Mouse (Mus musculus) heart, embryonic 10.5 days (tissue): ENCODE measurements around the gene Def6. TPM values are rescaled to one million over a fixed set of nuclear protein-coding genes. Genes with fewer than 3 reads are reported as not detected.
A peak's percentile ranks its signal among the peaks of the same experiment; 100 is the strongest.

Source experiments
- DNase-seq: peaks from one replicate; pipeline ENCODE4 v3.0.0-alpha.2; 2017; ENCODE audit warnings: low spot score
- H3K27ac ChIP-seq: fragments of 300-500 bp; sonication (generic); 2 replicates; pipeline ENCODE4 v1.5.1; 2016; ENCODE audit warnings: mild to moderate bottlenecking
- H3K27me3 ChIP-seq: fragments of 300-500 bp; sonication (generic); 2 replicates; pipeline ENCODE4 v1.6.1; 2016; ENCODE audit warnings: mild to moderate bottlenecking; ENCODE audit not compliant: poor library complexity, insufficient read depth, severe bottlenecking
- H3K36me3 ChIP-seq: fragments of 300-500 bp; sonication (generic); 2 replicates; pipeline ENCODE4 v1.6.1; 2016; ENCODE audit warnings: mild to moderate bottlenecking, moderate library complexity
- H3K4me1 ChIP-seq: fragments of 300-500 bp; sonication (generic); 2 replicates; pipeline ENCODE4 v1.6.1; 2016; ENCODE audit warnings: mild to moderate bottlenecking
- H3K4me3 ChIP-seq: fragments of 300-500 bp; sonication (generic); 2 replicates; pipeline ENCODE4 v1.5.1; 2016; ENCODE audit warnings: mild to moderate bottlenecking, moderate library complexity
- H3K9me3 ChIP-seq: fragments of 300-500 bp; sonication (generic); 2 replicates; pipeline ENCODE4 v1.6.1; 2016; ENCODE audit warnings: mild to moderate bottlenecking, moderate library complexity
- WGBS: fragments of 180-500 bp; shearing (Covaris S2); methylation state at CpG from one replicate; pipeline ENCODE4 v1.1.7; 2016; 5-methylcytosine and 5-hydroxymethylcytosine counted together
- polyA plus RNA-seq: library from polyadenylated mRNA; unstranded; fragments of >200 nt; fragmentation: Nextera tagmentation; extraction: Ambion mirVana; gene quantifications from 2 replicates; pipeline ENCODE4 v1.2.1, GENCODE M21; 2016

Gene Def6
- polyA plus RNA-seq, 1 experiment from 2014 or later, result 5.2 TPM

DNA sequence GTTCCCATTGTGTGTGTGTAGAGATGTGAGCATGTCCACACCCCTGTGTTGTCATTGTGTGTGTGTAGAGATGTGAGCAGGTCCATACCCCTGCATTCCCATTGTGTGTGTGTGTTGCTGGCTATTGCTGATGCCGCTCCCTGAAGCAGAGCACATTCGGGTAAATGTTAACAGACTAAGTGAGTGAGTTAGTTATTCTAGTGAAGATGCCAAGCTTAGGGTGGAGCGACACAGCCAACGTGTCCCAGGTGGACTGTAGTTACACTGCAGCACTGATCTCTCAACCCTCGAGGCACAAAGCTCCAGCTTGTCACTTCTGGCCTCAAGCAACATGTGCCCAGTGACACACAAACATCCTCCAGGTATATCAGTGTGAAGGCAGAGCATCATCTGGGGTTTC lies 19.3 kb upstream of the Def6 start:
- Histone ChIP-seq H3K36me3 (peaks cover 34% of the 10 kb centered on the region), H3K27ac (no peak overlapping the region), H3K9me3 (no peaks in the 10 kb centered on the region), H3K4me3 (no peak overlapping the region), H3K4me1 (peaks cover 19% of the 10 kb centered on the region), H3K27me3 (no peaks in the 10 kb centered on the region)
- 81% methylated on average over 5 of the region's 5 CpGs for WGBS
- no peak for DNase-seq

- H3K27ac ChIP-seq, result no peak overlapping the region
- DNase-seq, result no peak
- peaks cover 72% of the 10 kb centered on the region for H3K36me3 ChIP-seq
- no peaks in the 10 kb centered on the region for H3K9me3 ChIP-seq
- H3K4me3 ChIP-seq, result no peak overlapping the region
- no peaks in the 10 kb centered on the region for H3K27me3 ChIP-seq
- WGBS, result 68% methylated on average over 1 of the region's 1 CpGs
- H3K4me1 ChIP-seq, result 0 out of 2 replicates have a peak, but pooled peaks cover 5% of the 10 kb centered on the region
Measured at GRCm38 (mm10) chr17:28192754-28193153, 14.8 kb upstream of the Def6 start.

DNA sequence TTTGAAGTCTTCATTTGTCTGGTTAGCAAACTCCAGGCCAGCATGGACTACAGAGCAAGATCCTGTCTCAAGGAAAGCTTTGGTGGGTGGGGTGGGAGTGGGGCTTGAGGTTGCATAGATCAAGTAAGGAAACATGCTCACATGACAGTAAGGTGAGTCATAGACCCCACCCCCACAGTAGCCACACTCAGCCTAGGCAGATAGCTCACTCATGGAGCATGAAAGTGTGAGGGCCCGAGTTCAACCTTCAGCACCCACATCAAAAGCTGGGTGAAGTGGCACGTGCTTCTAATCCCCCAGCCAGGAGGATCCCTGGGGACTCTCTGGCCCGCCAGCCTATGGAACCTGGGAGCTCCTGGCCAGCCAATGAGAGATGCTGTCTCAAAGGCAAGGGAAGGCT lies 14.0 kb upstream of the Def6 start:
- DNase-seq, result no peak
- no peaks in the 10 kb centered on the region for H3K27me3 ChIP-seq
- H3K9me3 ChIP-seq, result no peaks in the 10 kb centered on the region
- no peak overlapping the region for H3K27ac ChIP-seq
- peaks cover 79% of the 10 kb centered on the region for H3K36me3 ChIP-seq
- 76% methylated on average over 3 of the region's 3 CpGs for WGBS
- no peak overlapping the region for H3K4me3 ChIP-seq
- H3K4me1 ChIP-seq, result 0 out of 2 replicates have a peak, but pooled peaks cover 5% of the 10 kb centered on the region

GRCm38 (mm10) chr17:28195033-28195432 lies 12.5 kb upstream of the Def6 start:
- H3K4me3 ChIP-seq, result no peak overlapping the region
- 89% methylated on average over 10 of the region's 10 CpGs for WGBS
- H3K9me3 ChIP-seq, result no peaks in the 10 kb centered on the region
- H3K4me1 ChIP-seq, result 0 out of 2 replicates have a peak, but pooled peaks cover 5% of the 10 kb centered on the region
- DNase-seq, result no peak
- no peak overlapping the region for H3K27ac ChIP-seq
- H3K27me3 ChIP-seq, result no peaks in the 10 kb centered on the region
- peaks cover 86% of the 10 kb centered on the region for H3K36me3 ChIP-seq

DNA sequence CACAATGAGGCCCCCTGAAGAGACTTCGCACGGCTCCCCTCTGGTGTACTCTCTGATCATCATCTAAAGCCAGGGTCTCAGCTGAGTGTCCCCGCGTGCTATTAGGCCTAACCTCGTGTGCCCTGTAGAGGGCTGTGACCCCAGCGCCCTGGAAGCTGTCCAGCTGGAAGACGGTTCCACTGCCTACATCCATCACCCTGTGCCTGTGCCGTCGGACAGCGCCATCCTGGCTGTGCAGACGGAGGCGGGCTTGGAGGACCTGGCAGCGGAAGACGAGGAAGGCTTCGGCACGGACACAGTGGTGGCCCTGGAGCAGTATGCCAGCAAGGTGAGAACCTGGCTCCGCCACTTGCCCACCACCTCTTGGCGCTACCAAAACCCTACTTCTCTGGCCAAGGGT lies 9.9 kb upstream of the Def6 start:
- WGBS, result 83% methylated on average over 18 of the region's 18 CpGs
- Histone ChIP-seq H3K4me1 (peaks cover 5% of the 10 kb centered on the region; the same call in 1 of the 2 replicates), H3K4me3 (no peak overlapping the region), H3K27me3 (no peaks in the 10 kb centered on the region), H3K9me3 (no peaks in the 10 kb centered on the region), H3K27ac (no peak overlapping the region), H3K36me3 (peaks cover 89% of the 10 kb centered on the region)
- no peak for DNase-seq

DNA sequence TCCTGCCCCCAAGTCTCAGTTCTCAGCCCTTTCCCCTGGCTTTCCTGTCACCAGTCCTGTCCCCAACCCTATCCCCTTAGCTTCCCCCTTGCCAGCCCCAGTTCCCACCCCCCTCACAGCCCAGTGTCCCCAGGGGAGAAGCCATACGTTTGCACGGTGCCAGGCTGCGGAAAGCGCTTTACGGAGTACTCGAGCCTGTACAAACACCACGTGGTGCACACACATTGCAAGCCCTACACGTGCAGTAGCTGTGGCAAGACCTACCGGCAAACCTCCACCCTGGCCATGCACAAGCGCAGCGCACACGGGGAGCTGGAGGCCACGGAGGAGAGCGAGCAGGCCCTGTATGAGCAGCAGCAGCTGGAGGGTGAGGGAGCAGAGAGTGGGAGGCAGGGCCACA lies 5.6 kb upstream of the Def6 start:
- H3K36me3 ChIP-seq, result peaks cover 62% of the 10 kb centered on the region
- no peaks in the 10 kb centered on the region for H3K9me3 ChIP-seq
- 84% methylated on average over 14 of the region's 14 CpGs for WGBS
- no peak for DNase-seq
- peaks cover 8% of the 10 kb centered on the region; the same call in 1 of the 2 replicates for H3K27me3 ChIP-seq
- peaks cover 16% of the 10 kb centered on the region for H3K4me1 ChIP-seq
- H3K27ac ChIP-seq, result no peak overlapping the region
- no peak overlapping the region for H3K4me3 ChIP-seq

DNA sequence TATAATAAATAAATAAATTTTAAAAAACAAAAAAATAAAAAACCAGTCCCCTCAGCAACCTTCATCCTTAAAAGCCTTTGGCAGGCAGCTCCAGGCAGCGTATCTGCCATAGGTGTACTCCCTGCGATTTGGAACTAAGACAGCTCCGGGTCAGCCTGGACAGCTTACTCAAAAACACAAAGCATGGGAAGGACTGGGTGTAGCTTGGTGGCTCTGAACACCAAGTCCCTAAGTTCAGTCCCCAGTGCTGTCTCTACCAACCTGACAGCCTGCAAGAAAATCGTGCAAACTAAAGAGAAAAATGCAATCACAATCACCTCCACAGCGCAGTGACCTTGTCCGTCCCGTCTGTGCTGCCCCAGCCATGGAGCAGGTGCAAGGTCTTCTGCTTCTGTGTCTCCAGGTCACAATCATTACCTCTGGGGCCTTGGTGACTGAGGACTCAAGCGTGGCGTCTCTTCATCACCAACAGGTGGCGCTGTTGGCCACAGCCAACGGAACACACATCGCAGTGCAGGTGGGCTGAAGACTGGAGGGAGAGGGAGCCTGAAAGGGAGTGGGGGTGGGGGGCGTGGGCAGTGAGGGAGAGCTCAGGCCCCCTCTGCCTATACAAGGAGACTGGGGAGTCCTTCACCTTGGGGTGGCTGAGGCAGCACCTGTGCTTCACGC lies 3.4 kb upstream of the Def6 start:
- no peak for DNase-seq
- Histone ChIP-seq H3K36me3 (peaks cover 43% of the 10 kb centered on the region), H3K27me3 (peaks cover 17% of the 10 kb centered on the region; the same call in 1 of the 2 replicates), H3K27ac (no peak overlapping the region; the same call in 1 of the 2 replicates), H3K4me3 (no peak overlapping the region), H3K4me1 (peaks cover 28% of the 10 kb centered on the region), H3K9me3 (no peaks in the 10 kb centered on the region)
- WGBS, result 35% methylated on average over 14 of the region's 14 CpGs

DNA sequence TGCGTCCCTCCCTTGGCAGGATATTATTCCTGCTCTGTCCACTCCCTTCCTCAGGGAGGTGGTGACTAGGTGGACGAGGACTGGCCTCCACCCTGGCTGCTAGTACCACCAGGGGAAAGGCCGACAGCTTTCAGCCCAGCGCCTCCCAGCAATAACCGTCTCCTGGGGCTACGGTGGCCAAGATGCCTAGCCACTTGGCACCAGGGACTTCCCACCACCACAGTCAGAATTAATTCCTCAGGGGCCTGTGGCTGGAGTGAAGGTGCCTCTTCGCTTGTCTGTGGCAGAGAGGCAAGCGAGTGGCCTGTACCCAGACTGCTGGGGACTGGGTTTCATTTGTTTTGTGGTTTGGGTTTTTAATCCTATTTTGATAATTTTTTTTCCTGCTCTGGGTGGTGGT lies 2.1 kb upstream of the Def6 start:
- peaks cover 31% of the 10 kb centered on the region for H3K36me3 ChIP-seq
- no peaks in the 10 kb centered on the region for H3K9me3 ChIP-seq
- H3K27ac ChIP-seq, result no peak overlapping the region
- H3K27me3 ChIP-seq, result peaks cover 17% of the 10 kb centered on the region; the same call in 1 of the 2 replicates
- H3K4me1 ChIP-seq, result peaks cover 32% of the 10 kb centered on the region
- H3K4me3 ChIP-seq, result no peak overlapping the region
- no peak for DNase-seq
- 81% methylated on average over 8 of the region's 8 CpGs for WGBS

GRCm38 (mm10) chr17:28207092-28207491 lies 486 bp upstream of the Def6 start:
- WGBS, result 71% methylated on average over 8 of the region's 8 CpGs
- peak overlapping the region; percentile 72 for H3K27ac ChIP-seq
- peaks cover 15% of the 10 kb centered on the region for H3K36me3 ChIP-seq
- H3K9me3 ChIP-seq, result no peaks in the 10 kb centered on the region
- no peak for DNase-seq
- peaks cover 35% of the 10 kb centered on the region for H3K4me1 ChIP-seq
- peaks cover 17% of the 10 kb centered on the region; the same call in 1 of the 2 replicates for H3K27me3 ChIP-seq
- H3K4me3 ChIP-seq, result peak overlapping the region; percentile 54; the same call in 1 of the 2 replicates

GRCm38 (mm10) chr17:28208314-28208612 lies 685 bp downstream of the Def6 start:
- H3K4me1 ChIP-seq, result peaks cover 39% of the 10 kb centered on the region
- peaks cover 17% of the 10 kb centered on the region; the same call in 1 of the 2 replicates for H3K27me3 ChIP-seq
- 70% methylated on average over 8 of the region's 8 CpGs for WGBS
- peak overlapping the region; percentile 72 for H3K27ac ChIP-seq
- peak overlapping the region; percentile 54 for H3K4me3 ChIP-seq
- no peaks in the 10 kb centered on the region for H3K9me3 ChIP-seq
- H3K36me3 ChIP-seq, result peaks cover 4% of the 10 kb centered on the region; the same call in 1 of the 2 replicates
- DNase-seq, result no peak

DNA sequence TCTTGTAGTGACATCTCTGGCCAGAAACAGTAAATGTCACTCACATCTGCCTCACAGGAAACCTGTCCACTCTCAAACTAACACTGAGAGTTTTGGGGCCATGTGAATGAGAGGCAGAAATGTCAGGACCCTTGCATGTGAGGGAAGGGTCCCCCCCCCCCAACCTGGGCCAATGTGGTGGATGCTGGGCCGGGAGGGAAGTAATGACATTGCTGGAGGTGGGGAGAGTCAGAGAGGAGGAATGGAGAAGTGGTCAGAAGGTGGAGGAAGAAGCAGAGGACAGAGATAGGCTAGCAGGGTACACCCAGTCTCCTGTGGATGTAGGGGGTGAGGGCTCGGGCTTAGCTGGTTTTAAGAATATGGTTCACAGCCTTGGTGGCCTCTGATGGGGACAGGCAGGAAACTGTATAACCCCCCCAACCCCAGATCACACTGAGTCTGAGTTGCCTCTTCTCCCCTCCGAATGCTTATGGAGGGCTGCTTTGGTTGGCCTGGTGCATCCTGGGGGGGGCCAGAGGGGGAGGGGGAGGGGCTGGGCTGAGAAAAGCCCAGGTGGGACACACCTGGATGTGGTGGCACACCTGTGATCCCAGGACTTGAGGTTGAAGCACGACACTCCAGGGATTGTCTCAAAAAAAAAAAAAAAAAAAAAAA lies 2.0 kb downstream of the Def6 start:
- no peak for DNase-seq
- no peaks in the 10 kb centered on the region for H3K36me3 ChIP-seq
- H3K4me3 ChIP-seq, result no peak overlapping the region
- peaks cover 17% of the 10 kb centered on the region; the same call in 1 of the 2 replicates for H3K27me3 ChIP-seq
- H3K27ac ChIP-seq, result no peak overlapping the region
- no peaks in the 10 kb centered on the region for H3K9me3 ChIP-seq
- WGBS, result 60% methylated on average over 4 of the region's 4 CpGs
- H3K4me1 ChIP-seq, result peaks cover 37% of the 10 kb centered on the region

DNA sequence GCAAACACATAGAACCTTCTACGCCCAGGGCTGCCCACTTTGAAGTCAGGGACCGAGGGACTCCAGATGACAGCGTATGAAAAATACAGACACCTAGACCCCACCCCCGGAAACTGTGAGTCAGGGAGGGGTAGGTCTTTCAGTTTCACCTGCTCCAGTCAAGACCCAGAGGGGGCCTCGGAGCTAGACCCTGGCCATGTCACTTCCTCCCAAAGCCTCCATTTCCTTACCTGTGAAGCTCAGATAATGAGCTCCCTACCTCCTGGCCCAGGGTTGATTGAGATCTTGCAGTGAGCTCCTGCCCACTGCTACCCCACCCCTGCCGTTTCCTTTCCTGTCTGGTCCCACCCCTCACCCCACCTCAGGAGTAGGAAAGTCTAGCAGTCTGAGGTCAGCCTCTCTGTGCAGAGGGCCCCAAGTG lies 4.4 kb downstream of the Def6 start:
- no peak overlapping the region for H3K4me3 ChIP-seq
- H3K27ac ChIP-seq, result no peak overlapping the region

DNA sequence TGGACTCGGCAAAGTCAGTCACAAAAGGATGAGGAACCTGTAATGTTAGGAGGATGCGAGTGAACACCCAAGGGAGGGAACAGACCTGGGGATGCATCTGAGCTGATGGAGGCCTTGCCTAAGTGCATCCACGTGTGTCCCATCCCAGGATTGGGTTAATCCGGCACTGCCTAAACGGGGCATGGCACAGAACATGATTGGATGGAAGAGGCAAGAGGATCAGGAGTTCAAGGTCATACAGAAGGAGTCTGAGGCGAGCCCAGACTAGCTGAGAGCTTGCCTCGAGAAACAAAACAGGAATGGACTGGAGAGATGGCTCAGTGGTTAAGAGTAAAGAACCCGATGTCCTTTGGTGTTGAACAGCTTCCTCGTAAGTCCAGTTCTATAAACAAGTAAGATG lies 4.8 kb downstream of the Def6 start:
- no peaks in the 10 kb centered on the region for H3K36me3 ChIP-seq
- peaks cover 22% of the 10 kb centered on the region for H3K27me3 ChIP-seq
- H3K4me3 ChIP-seq, result no peak overlapping the region
- no peak for DNase-seq
- 68% methylated on average over 9 of the region's 9 CpGs for WGBS
- H3K9me3 ChIP-seq, result no peaks in the 10 kb centered on the region
- peaks cover 24% of the 10 kb centered on the region for H3K4me1 ChIP-seq
- no peak overlapping the region for H3K27ac ChIP-seq

More for the DNA sequence above, 4.4 kb downstream of the Def6 start:
- WGBS, result 66% methylated on average over 6 of the region's 6 CpGs
- no peak for DNase-seq
- Histone ChIP-seq H3K36me3 (no peaks in the 10 kb centered on the region), H3K27me3 (peaks cover 17% of the 10 kb centered on the region), H3K9me3 (no peaks in the 10 kb centered on the region), H3K4me1 (peaks cover 29% of the 10 kb centered on the region)
